Mouse (Mus musculus) left cerebral cortex, adult 18-20 months (tissue): ENCODE results near the gene Rgl1. TPM values are rescaled to one million over a fixed set of nuclear protein-coding genes. Genes with fewer than 3 reads are reported as not detected.

ENCODE experiments used
- DNase-seq, 2 experiments: peaks; one replicate each; pipeline ENCODE4 v3.0.0; 2021 to 2022; ENCODE audit warnings: low spot score in 2 of 2, mixed read lengths in 1 of 2
- total RNA-seq, 2 experiments: library from RNA; stranded (reverse); gene quantifications; 2 replicates each; pipeline ENCODE4 v1.2.3; 2021

The Rgl1 gene
- total RNA-seq, 2 experiments from 2014 or later = 111 to 116 TPM

GRCm38 (mm10) chr1:152720969-152721368 lies 45.2 kb downstream of the Rgl1 start:
- no peak for DNase-seq

GRCm38 (mm10) chr1:152718200-152718599 lies 48.0 kb downstream of the Rgl1 start:
- DNase-seq = no peak

GRCm38 (mm10) chr1:152717329-152717728 lies 48.8 kb downstream of the Rgl1 start:
- DNase-seq = no peak

GRCm38 (mm10) chr1:152714405-152714804 lies 51.7 kb downstream of the Rgl1 start:
- DNase-seq = no peak

- no peak for DNase-seq
These were observed 52.2 kb downstream of the Rgl1 start for GRCm38 (mm10) chr1:152713924-152714323.

GRCm38 (mm10) chr1:152711037-152711436 lies 55.1 kb downstream of the Rgl1 start:
- no peak for DNase-seq

- DNase-seq = no peak
These were observed 58.6 kb downstream of the Rgl1 start for GRCm38 (mm10) chr1:152707560-152707959.

GRCm38 (mm10) chr1:152703941-152704340 lies 62.2 kb downstream of the Rgl1 start:
- DNase-seq = no peak

GRCm38 (mm10) chr1:152702920-152703319 lies 63.2 kb downstream of the Rgl1 start:
- no peak for DNase-seq

- no peak for DNase-seq
These were observed 65.1 kb downstream of the Rgl1 start for GRCm38 (mm10) chr1:152701066-152701465.

GRCm38 (mm10) chr1:152697341-152697740 lies 68.8 kb downstream of the Rgl1 start:
- no peak for DNase-seq

GRCm38 (mm10) chr1:152695491-152695890 lies 70.7 kb downstream of the Rgl1 start:
- no peak for DNase-seq

- DNase-seq = no peak
These were observed 76.2 kb downstream of the Rgl1 start for GRCm38 (mm10) chr1:152689968-152690367.

GRCm38 (mm10) chr1:152687733-152688181 lies 78.4 kb downstream of the Rgl1 start:
- DNase-seq = no peak

GRCm38 (mm10) chr1:152687099-152687730 lies 78.9 kb downstream of the Rgl1 start:
- no peak for DNase-seq

- no peak for DNase-seq
These were observed 80.6 kb downstream of the Rgl1 start for GRCm38 (mm10) chr1:152685531-152685930.

- DNase-seq = no peak
These were observed 83.6 kb downstream of the Rgl1 start for GRCm38 (mm10) chr1:152682368-152683194.

- no peak for DNase-seq
These were observed 84.3 kb downstream of the Rgl1 start for GRCm38 (mm10) chr1:152681676-152682367.

GRCm38 (mm10) chr1:152681116-152681515 lies 85.0 kb downstream of the Rgl1 start:
- no peak for DNase-seq

- DNase-seq = no peak
These were observed 87.7 kb downstream of the Rgl1 start for GRCm38 (mm10) chr1:152678451-152678850.

GRCm38 (mm10) chr1:152677482-152678211 lies 88.5 kb downstream of the Rgl1 start:
- peak in 1 of 2 experiments; percentile 42 for DNase-seq
